Mouse (Mus musculus): Measurements from ENCODE around the gene Srl. TPM values are rescaled to one million over a fixed set of nuclear protein-coding genes. Genes with fewer than 3 reads are reported as not detected.

The Srl gene
- polyA plus RNA-seq, 1 experiment: 9.6 TPM

DNA sequence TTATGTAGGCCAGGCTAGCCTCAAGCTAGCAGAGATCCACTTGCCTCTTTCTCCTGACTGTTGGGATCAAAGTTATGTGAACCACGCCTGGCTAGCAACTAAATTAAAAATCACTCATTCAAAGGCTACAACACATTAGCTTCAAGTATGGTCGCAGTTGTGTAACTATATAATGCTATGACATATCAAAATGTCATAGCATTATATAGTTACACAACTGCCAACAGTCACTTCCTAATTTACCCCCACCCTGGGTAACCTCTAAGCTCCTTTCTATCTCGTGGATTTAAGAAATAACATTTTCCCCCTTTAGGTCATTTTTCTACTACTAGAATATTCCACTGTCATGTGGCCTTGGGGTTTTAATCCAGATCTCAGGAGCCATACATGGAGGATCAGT, 83.7 kb downstream of the Srl start:
- Histone ChIP-seq H3K4me3 (ENCODE audit: insufficient read depth, low read length) (no peak overlapping the region), H3K27ac (ENCODE audit: insufficient read depth, low read length) (no peak overlapping the region), H3K4me1 (ENCODE audit: control insufficient read depth, insufficient read depth, low read length) (peaks cover 18% of the 10 kb centered on the region)
- TF ChIP-seq POLR2A (IDR thresholded peaks at IDR 0.05; ENCODE audit: extremely low read depth, insufficient read depth, low read length) (no peak), CTCF (IDR thresholded peaks at IDR 0.05; ENCODE audit: extremely low read depth, insufficient read depth, low read length) (no peak)

DNA sequence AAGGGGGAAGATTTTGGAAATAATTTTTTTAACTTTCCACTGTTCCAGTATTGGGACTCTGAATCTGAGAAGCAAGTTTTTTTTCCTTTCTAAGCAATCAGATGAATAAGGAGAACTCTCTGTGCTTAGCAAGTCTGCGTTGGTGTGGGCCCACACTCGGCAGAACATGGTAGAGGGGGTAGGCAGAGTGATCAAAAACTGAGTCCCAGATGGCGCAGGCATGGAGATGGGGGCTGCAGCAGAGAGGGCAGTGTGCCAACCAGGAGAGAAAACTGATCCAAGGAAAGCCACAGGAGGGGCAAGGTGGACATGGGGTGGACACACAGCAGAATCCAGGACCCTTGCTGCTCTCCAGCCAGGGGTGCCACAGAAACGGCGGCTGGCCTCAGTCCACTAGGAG, 85.2 kb downstream of the Srl start:
- TF ChIP-seq CTCF (IDR thresholded peaks at IDR 0.05; ENCODE audit: extremely low read depth, insufficient read depth, low read length): no peak
- no peak for TF ChIP-seq POLR2A (IDR thresholded peaks at IDR 0.05; ENCODE audit: extremely low read depth, insufficient read depth, low read length)
- Histone ChIP-seq H3K4me3 (ENCODE audit: insufficient read depth, low read length) (no peak overlapping the region), H3K4me1 (ENCODE audit: control insufficient read depth, insufficient read depth, low read length) (peaks cover 18% of the 10 kb centered on the region), H3K27ac (ENCODE audit: insufficient read depth, low read length) (peak overlapping the region; percentile 73)

DNA sequence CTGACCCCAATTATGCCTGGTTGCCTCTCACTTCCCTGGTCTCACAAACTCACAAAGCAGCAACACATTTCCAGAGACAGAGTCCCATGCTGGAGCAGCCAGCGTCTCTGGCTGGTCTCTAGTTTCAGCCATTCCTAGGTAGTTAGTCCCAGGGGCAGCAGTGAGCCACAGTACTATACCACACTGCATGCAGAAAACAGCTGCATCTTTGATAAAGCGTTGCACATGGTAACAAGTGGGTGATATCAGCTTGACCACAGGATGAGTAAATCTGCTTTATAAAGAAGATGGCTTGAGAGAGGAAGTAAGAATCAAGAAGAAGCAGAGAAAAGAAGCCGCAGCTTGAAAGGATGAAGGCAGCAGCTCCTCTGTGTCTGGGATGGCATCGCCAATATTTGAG, 85.9 kb downstream of the Srl start:
- Histone ChIP-seq H3K4me3 (ENCODE audit: insufficient read depth, low read length) (no peak overlapping the region), H3K4me1 (ENCODE audit: control insufficient read depth, insufficient read depth, low read length) (peaks cover 18% of the 10 kb centered on the region), H3K27ac (ENCODE audit: insufficient read depth, low read length) (peak overlapping the region; percentile 74)
- TF ChIP-seq CTCF (IDR thresholded peaks at IDR 0.05; ENCODE audit: extremely low read depth, insufficient read depth, low read length) (no peak), POLR2A (IDR thresholded peaks at IDR 0.05; ENCODE audit: extremely low read depth, insufficient read depth, low read length) (no peak)

DNA sequence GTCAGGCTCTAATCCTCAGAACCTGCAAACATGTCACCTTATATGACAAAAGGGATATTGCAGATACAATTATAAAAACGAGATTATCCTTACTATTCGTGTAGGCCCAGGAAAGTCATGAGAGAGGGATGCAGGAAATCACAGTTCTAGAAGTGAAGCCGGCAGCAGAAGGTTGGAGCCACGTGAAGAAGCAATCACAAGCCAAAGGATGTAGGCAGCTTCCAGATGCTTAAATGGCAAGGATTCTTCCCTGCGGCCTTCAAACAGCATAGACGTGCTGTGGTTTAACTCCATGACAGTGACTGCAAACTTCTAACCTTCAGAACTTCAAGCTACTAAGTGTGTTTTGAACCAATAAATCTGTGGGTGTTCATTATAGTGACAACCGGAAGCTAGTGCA, 87.1 kb downstream of the Srl start:
- no peak for TF ChIP-seq POLR2A (IDR thresholded peaks at IDR 0.05; ENCODE audit: extremely low read depth, insufficient read depth, low read length)
- peaks cover 18% of the 10 kb centered on the region for H3K4me1 ChIP-seq (ENCODE audit: control insufficient read depth, insufficient read depth, low read length)
- H3K27ac ChIP-seq (ENCODE audit: insufficient read depth, low read length): no peak overlapping the region
- no peak overlapping the region for H3K4me3 ChIP-seq (ENCODE audit: insufficient read depth, low read length)

DNA sequence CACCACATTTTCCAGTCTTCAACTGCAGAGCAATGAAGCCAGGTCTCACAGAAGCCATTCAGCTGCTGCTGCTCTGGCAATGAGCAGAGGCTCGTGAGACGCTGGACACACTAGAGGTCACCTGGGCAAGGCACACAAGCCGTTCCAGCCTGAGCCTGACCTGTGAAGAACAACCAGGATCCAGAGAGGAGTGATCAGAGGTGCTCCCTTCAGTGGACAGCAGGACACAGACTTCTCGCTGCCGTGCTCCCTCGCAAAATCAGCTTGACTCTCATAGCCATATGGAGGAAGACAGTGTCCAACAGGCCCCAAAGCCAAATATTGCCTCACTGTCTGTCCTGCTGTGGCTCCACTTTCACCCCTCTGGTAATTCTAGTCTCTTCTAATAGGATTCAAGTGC, 92.2 kb downstream of the Srl start:
- Histone ChIP-seq H3K4me1 (ENCODE audit: control insufficient read depth, insufficient read depth, low read length) (peaks cover 7% of the 10 kb centered on the region), H3K4me3 (ENCODE audit: insufficient read depth, low read length) (no peak overlapping the region), H3K27ac (ENCODE audit: insufficient read depth, low read length) (no peak overlapping the region)
- TF ChIP-seq POLR2A (IDR thresholded peaks at IDR 0.05; ENCODE audit: extremely low read depth, insufficient read depth, low read length) (no peak), CTCF (IDR thresholded peaks at IDR 0.05; ENCODE audit: extremely low read depth, insufficient read depth, low read length) (no peak)

DNA sequence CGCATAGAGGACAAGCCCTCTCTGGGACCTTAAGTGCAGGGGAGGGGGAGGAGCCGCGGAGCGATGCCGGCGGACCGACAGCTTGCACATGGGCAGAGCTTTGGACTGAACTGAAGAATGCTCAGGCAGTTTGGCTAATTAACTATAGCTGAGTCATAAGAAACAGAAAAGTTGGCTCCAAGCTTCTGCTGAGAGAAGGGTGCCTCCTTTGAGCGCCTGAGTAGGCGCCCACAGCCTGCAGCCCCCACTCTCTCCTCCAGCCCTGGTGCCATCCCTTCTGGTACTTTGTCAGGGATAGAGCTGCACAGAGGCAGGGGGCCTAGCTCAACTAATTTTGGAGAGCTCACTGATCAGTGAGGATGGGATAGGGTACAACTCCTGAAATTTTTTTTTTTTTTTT, 93.4 kb downstream of the Srl start:
- Histone ChIP-seq H3K4me3 (ENCODE audit: insufficient read depth, low read length) (no peak overlapping the region), H3K4me1 (ENCODE audit: control insufficient read depth, insufficient read depth, low read length) (peaks cover 7% of the 10 kb centered on the region), H3K27ac (ENCODE audit: insufficient read depth, low read length) (no peak overlapping the region)
- TF ChIP-seq POLR2A (IDR thresholded peaks at IDR 0.05; ENCODE audit: extremely low read depth, insufficient read depth, low read length): no peak

DNA sequence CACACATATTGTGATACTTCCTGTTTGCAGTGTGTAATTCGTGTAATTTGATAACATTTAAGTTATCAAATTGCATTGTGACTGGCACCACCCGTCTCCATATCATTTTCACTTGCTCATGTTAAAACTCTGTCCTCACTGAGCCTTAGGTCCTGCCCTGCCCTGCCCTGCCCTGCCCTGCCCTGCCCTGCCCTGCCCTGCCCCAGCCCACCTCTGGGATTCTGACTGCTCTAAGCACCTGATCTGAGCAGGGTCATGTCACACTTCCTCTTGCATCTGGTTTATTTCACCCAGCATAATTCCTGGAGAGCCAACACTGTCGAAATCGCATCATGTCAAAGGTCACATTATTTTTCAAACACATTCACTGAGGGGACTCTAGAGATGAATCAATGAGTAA, 95.2 kb downstream of the Srl start:
- H3K4me1 ChIP-seq (ENCODE audit: control insufficient read depth, insufficient read depth, low read length): peaks cover 7% of the 10 kb centered on the region
- H3K4me3 ChIP-seq (ENCODE audit: insufficient read depth, low read length): no peak overlapping the region
- TF ChIP-seq POLR2A (IDR thresholded peaks at IDR 0.05; ENCODE audit: extremely low read depth, insufficient read depth, low read length): no peak
- no peak for TF ChIP-seq CTCF (IDR thresholded peaks at IDR 0.05; ENCODE audit: extremely low read depth, insufficient read depth, low read length)
- no peak overlapping the region for H3K27ac ChIP-seq (ENCODE audit: insufficient read depth, low read length)

DNA sequence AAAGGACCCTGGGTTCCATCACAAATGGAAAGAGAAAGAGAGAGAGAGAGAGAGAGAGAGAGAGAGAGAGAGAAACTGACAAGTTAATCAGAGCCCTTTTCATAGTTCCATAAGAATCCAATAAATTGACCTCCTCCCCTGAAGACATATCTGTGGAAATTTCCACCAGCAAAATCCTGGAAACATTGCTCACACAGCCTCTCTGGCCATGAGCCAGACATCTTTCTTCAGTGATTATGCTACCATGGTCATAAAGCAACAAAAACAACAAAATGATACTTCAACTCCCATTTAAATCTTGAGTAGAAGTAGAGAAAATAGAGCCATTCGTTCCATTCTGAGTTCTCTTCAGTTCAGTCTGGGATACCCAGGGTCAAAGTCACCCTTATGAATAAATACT, 97.2 kb downstream of the Srl start:
- Histone ChIP-seq H3K4me1 (ENCODE audit: control insufficient read depth, insufficient read depth, low read length) (peaks cover 7% of the 10 kb centered on the region), H3K27ac (ENCODE audit: insufficient read depth, low read length) (no peak overlapping the region), H3K4me3 (ENCODE audit: insufficient read depth, low read length) (no peak overlapping the region)
- TF ChIP-seq POLR2A (IDR thresholded peaks at IDR 0.05; ENCODE audit: extremely low read depth, insufficient read depth, low read length) (no peak), CTCF (IDR thresholded peaks at IDR 0.05; ENCODE audit: extremely low read depth, insufficient read depth, low read length) (no peak)

DNA sequence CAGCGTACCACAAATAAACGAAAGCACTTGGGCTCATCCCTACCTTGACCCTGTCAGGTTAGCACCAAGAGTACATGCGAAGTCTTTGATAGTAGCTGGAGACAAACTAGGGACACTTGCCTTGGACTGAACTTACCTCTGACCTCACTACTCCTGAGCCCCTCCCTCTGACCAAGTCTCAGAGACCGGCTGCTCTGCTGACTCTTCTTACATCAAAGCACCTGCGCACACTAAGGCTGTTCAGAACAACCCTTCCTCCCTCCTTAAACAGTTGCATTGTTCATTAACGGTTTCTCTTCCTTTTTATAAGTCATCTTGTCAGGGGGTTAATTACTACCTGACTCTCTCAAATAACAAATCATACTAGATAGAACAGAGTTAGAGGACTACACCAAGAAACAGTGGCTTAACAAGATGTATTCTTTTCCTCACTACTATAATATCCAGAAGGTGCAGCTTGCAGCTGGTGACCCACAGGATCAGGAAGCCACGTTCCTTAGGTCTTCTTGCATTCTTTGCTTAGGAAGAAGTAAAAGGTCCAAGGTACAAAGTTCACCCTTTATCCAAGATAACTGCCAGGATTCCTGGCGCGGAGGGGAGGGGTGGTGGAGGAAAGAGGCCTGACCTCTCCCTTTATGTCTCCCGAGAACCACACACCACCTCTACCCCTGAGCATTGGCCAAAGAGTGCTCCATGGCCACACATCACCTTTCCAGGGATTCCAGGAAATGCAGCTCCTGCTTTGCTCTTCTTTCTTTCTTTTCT, 102.1 kb downstream of the Srl start:
- TF ChIP-seq CTCF (IDR thresholded peaks at IDR 0.05; ENCODE audit: extremely low read depth, insufficient read depth, low read length) (no peak), POLR2A (IDR thresholded peaks at IDR 0.05; ENCODE audit: extremely low read depth, insufficient read depth, low read length) (no peak)

DNA sequence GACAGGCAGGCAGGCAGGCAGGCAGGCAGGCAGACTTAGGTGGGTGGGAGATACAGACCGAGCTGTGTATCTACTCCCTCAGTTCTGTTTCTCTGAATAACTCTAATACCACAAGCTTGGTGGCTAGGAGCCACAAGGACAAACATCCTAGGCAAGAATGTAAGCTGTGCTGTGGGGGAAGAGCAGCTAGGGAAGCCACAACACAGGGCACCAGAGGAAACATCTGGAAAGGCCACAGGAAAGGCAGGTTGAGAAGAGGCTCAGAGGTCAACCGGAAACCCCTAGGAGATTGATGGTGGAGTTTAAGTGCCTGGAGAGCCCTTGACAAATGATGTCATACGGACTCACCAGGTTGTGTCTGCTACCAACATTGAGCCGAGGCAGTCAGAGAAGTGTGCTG, 104.9 kb downstream of the Srl start:
- TF ChIP-seq CTCF (IDR thresholded peaks at IDR 0.05; ENCODE audit: extremely low read depth, insufficient read depth, low read length): no peak
- TF ChIP-seq POLR2A (IDR thresholded peaks at IDR 0.05; ENCODE audit: extremely low read depth, insufficient read depth, low read length): no peak
- Histone ChIP-seq H3K4me3 (ENCODE audit: insufficient read depth, low read length) (no peak overlapping the region), H3K27ac (ENCODE audit: insufficient read depth, low read length) (no peak overlapping the region), H3K4me1 (ENCODE audit: control insufficient read depth, insufficient read depth, low read length) (no peaks in the 10 kb centered on the region; the same call in 1 of the 2 replicates)

More for the DNA sequence above, 102.1 kb downstream of the Srl start:
- H3K4me3 ChIP-seq (ENCODE audit: insufficient read depth, low read length): no peak overlapping the region
- H3K4me1 ChIP-seq (ENCODE audit: control insufficient read depth, insufficient read depth, low read length): no peaks in the 10 kb centered on the region; the same call in 1 of the 2 replicates
- no peak overlapping the region for H3K27ac ChIP-seq (ENCODE audit: insufficient read depth, low read length)
